Mouse (Mus musculus) erythroblast, embryonic 14.5 days (primary cell): Measurements from ENCODE around the gene Aifm1.

Experiments used
- GATA1 ChIP-seq: IDR thresholded peaks from 2 replicates; pipeline ENCODE4 v1.6.1; 2012; ENCODE audit warnings: low read length, inconsistent platforms, mixed read lengths
- TAL1 ChIP-seq: IDR thresholded peaks from 3 replicates; pipeline ENCODE4 v1.6.1; 2012; ENCODE audit warnings: low read length, inconsistent platforms, mixed read lengths

GRCm38 (mm10) chrX:48441548-48441947, 71.8 kb downstream of the Aifm1 start:
- TF ChIP-seq TAL1, result no peak
- no peak for TF ChIP-seq GATA1
